ENCODE assay signal across 8 mouse cellular contexts in the genomic region with DNA sequence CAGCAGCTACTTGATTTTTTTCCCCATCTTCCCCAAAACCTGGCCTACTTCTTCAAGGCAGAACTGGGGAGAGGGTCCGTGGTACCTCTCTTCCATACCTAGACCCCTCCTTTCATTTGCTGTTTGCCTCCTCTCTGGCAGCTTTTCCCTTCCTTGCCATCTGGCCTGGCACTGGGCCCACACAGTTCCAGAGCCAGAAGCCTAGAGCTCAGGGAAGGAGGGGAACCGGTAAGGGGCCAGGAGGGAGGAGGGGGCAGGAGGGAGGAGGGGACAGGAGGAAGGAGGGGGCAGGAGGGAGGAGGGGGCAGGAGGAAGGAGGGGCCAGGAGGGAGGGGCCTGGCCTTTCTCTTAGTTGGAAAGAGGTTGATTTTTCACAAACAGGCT. TPM values are rescaled to one million over a fixed set of nuclear protein-coding genes. Genes with fewer than 3 reads are reported as not detected.
DNase-seq lines count a peak whose midpoint lies in the region; ATAC-seq and TF ChIP-seq lines count a peak whose summit lies in the region.

No protein-coding gene starts in this region.

- DNase-seq in layer of hippocampus, adult 11-12 months (ENCODE audit: low spot score): peak; percentile 67
- no peak for DNase-seq in layer of hippocampus, adult 9-10 months (ENCODE audit: low spot score)
- peak; percentile 47 for DNase-seq in Muller cell, postnatal 12 days (ENCODE audit: inconsistent ontology term)
- peak; percentile 94 to 97 for DNase-seq in cerebellum, postnatal 25 days
- peak; percentile 90 for DNase-seq in hindbrain, postnatal 0 days (ENCODE audit: low spot score)
- DNase-seq in stomach, postnatal 0 days (ENCODE audit: low spot score): peak; percentile 67
- no peak for DNase-seq in gastrocnemius, postnatal 14 days

- no peaks in the 10 kb centered on the region for H3K9me3 ChIP-seq in hindbrain, postnatal 0 days (ENCODE audit: low read length)
- no peaks in the 10 kb centered on the region for H3K9me3 ChIP-seq in liver, embryonic 16.5 days (replicated peaks; ENCODE audit: control insufficient read depth, low read length)
- H3K9me3 ChIP-seq in stomach, postnatal 0 days (ENCODE audit: control insufficient read depth, low read length): no peaks in the 10 kb centered on the region

- TF ChIP-seq CTCF in hindbrain, postnatal 0 days (IDR thresholded peaks at IDR 0.05; ENCODE audit: low read depth): no peak
- no peak for TF ChIP-seq CTCF in stomach, postnatal 0 days (IDR thresholded peaks at IDR 0.05; ENCODE audit: low read depth)

- H3K36me3 ChIP-seq in hindbrain, postnatal 0 days (ENCODE audit: insufficient read depth, low read length): no peaks in the 10 kb centered on the region
- no peaks in the 10 kb centered on the region for H3K36me3 ChIP-seq in liver, embryonic 16.5 days (ENCODE audit: control insufficient read depth, insufficient read depth)
- H3K36me3 ChIP-seq in stomach, postnatal 0 days (ENCODE audit: control insufficient read depth, insufficient read depth, low read length): no peaks in the 10 kb centered on the region

- no peak for TF ChIP-seq EP300 in stomach, postnatal 0 days (optimal IDR thresholded peaks at IDR 0.05)

- no peak overlapping the region for H3K4me3 ChIP-seq in hindbrain, postnatal 0 days (ENCODE audit: low read length)
- peak overlapping the region; percentile 47 for H3K4me3 ChIP-seq in liver, embryonic 16.5 days (ENCODE audit: low read depth, low read length)
- H3K4me3 ChIP-seq in stomach, postnatal 0 days (ENCODE audit: low read depth, low read length): no peak overlapping the region

- WGBS in hindbrain, postnatal 0 days: 7% methylated on average over 2 of the region's 2 CpGs
- 10% methylated on average over 2 of the region's 2 CpGs for WGBS in liver, embryonic 16.5 days (ENCODE audit: insufficient replicate concordance)
- 8% methylated on average over 2 of the region's 2 CpGs for WGBS in stomach, postnatal 0 days

- H3K4me2 ChIP-seq in hindbrain, postnatal 0 days (ENCODE audit: low read depth, low read length): 0 out of 2 replicates have a peak overlapping the region, but pooled peaks have one; percentile 6
- peak overlapping the region; percentile 61 for H3K4me2 ChIP-seq in liver, embryonic 16.5 days (ENCODE audit: low read depth, low read length)
- H3K4me2 ChIP-seq in stomach, postnatal 0 days (replicated peaks; ENCODE audit: low read depth): no peak overlapping the region

- H3K4me1 ChIP-seq in hindbrain, postnatal 0 days (ENCODE audit: insufficient read depth, low read length): no peaks in the 10 kb centered on the region
- H3K4me1 ChIP-seq in liver, embryonic 16.5 days (ENCODE audit: control insufficient read depth, low read depth, low read length): peaks cover 31% of the 10 kb centered on the region
- no peaks in the 10 kb centered on the region for H3K4me1 ChIP-seq in stomach, postnatal 0 days (replicated peaks; ENCODE audit: control insufficient read depth, insufficient read depth)

- peak overlapping the region; percentile 85 for H3K27ac ChIP-seq in hindbrain, postnatal 0 days
- peak overlapping the region; percentile 82 for H3K27ac ChIP-seq in liver, embryonic 16.5 days (ENCODE audit: low read length)
- peak overlapping the region; percentile 63 for H3K27ac ChIP-seq in stomach, postnatal 0 days (replicated peaks)

- no peak overlapping the region for H3K9ac ChIP-seq in hindbrain, postnatal 0 days (replicated peaks; ENCODE audit: low read length)
- H3K9ac ChIP-seq in liver, embryonic 16.5 days (ENCODE audit: low read depth, low read length): peak overlapping the region; percentile 28; the same call in 1 of the 2 replicates
- H3K9ac ChIP-seq in stomach, postnatal 0 days (ENCODE audit: low read length): no peak overlapping the region

- intact Hi-C loops in gastrocnemius, postnatal 14 days (cut with DNase I; ENCODE audit: low total_unique reads): no loop called here

- peak; percentile 87 for ATAC-seq in hindbrain, postnatal 0 days
- ATAC-seq in liver, embryonic 16.5 days (ENCODE audit: low read depth): no peak
- ATAC-seq in stomach, postnatal 0 days (ENCODE audit: low FRiP score, low TSS enrichment): no peak

- no peaks in the 10 kb centered on the region for H3K27me3 ChIP-seq in hindbrain, postnatal 0 days (ENCODE audit: insufficient read depth, low read length)
- no peaks in the 10 kb centered on the region for H3K27me3 ChIP-seq in liver, embryonic 16.5 days (ENCODE audit: control insufficient read depth, insufficient read depth, low read depth, low read length)
- no peaks in the 10 kb centered on the region for H3K27me3 ChIP-seq in stomach, postnatal 0 days (ENCODE audit: control insufficient read depth, insufficient read depth, low read length)

RNA-seq across cellular contexts. Expression of a gene that starts 4.2 kb away (rescaled TPM):
- 0.75 and 1.8 TPM in 2 replicates for total RNA-seq in hindbrain, postnatal 0 days (2014; rRNA removed)
- 0.68 and 0.88 TPM in 2 replicates for polyA plus RNA-seq in hindbrain, postnatal 0 days (2015; fragmentation: Nextera tagmentation; extraction: Ambion mirVana)
- polyA plus RNA-seq in liver, embryonic 16.5 days (2015; fragmentation: Nextera tagmentation; extraction: Ambion mirVana): 1.4 and 1.5 TPM in 2 replicates
- 6.4 and 7.0 TPM in 2 replicates for polyA plus RNA-seq in stomach, postnatal 0 days (2015; fragmentation: Nextera tagmentation; extraction: Ambion mirVana)
- under 1 TPM in 1 of 2 experiments, not detected in 1; 0.24 TPM for total RNA-seq in gastrocnemius, postnatal 14 days (2021)

RNA-seq across cellular contexts. Expression of a gene that starts 22.4 kb away (rescaled TPM):
- 10.5 and 17.3 TPM in 2 replicates for total RNA-seq in hindbrain, postnatal 0 days (2014; rRNA removed)
- polyA plus RNA-seq in hindbrain, postnatal 0 days (2015; fragmentation: Nextera tagmentation; extraction: Ambion mirVana): 12.2 and 17.5 TPM in 2 replicates
- polyA plus RNA-seq in liver, embryonic 16.5 days (2015; fragmentation: Nextera tagmentation; extraction: Ambion mirVana): 2.0 and 4.5 TPM in 2 replicates
- polyA plus RNA-seq in stomach, postnatal 0 days (2015; fragmentation: Nextera tagmentation; extraction: Ambion mirVana): 2.5 and 2.6 TPM in 2 replicates
- total RNA-seq in gastrocnemius, postnatal 14 days (2021): 1 to 10 TPM; 1.4 to 2.5 TPM

RNA-seq across cellular contexts. Expression of a gene that starts 23.9 kb away (rescaled TPM):
- 101 and 106 TPM in 2 replicates for total RNA-seq in hindbrain, postnatal 0 days (2014; rRNA removed)
- 90.2 and 94.7 TPM in 2 replicates for polyA plus RNA-seq in hindbrain, postnatal 0 days (2015; fragmentation: Nextera tagmentation; extraction: Ambion mirVana)
- polyA plus RNA-seq in liver, embryonic 16.5 days (2015; fragmentation: Nextera tagmentation; extraction: Ambion mirVana): 18.2 and 22.9 TPM in 2 replicates
- 28.1 and 36.6 TPM in 2 replicates for polyA plus RNA-seq in stomach, postnatal 0 days (2015; fragmentation: Nextera tagmentation; extraction: Ambion mirVana)
- total RNA-seq in gastrocnemius, postnatal 14 days (2021): 10 to 100 TPM; 75.1 to 84.3 TPM

RNA-seq across cellular contexts. Expression of a gene that starts 32.3 kb away (rescaled TPM):
- 60.7 and 78.3 TPM in 2 replicates for total RNA-seq in hindbrain, postnatal 0 days (2014; rRNA removed)
- 97.6 and 102 TPM in 2 replicates for polyA plus RNA-seq in hindbrain, postnatal 0 days (2015; fragmentation: Nextera tagmentation; extraction: Ambion mirVana)
- 27.6 and 32.4 TPM in 2 replicates for polyA plus RNA-seq in liver, embryonic 16.5 days (2015; fragmentation: Nextera tagmentation; extraction: Ambion mirVana)
- 72.5 and 77.4 TPM in 2 replicates for polyA plus RNA-seq in stomach, postnatal 0 days (2015; fragmentation: Nextera tagmentation; extraction: Ambion mirVana)
- 10 to 100 TPM; 29.6 TPM for total RNA-seq in gastrocnemius, postnatal 14 days (2021)

RNA-seq across cellular contexts. Expression of a gene that starts 59.8 kb away (rescaled TPM):
- total RNA-seq in hindbrain, postnatal 0 days (2014; rRNA removed): 33.9 and 34.2 TPM in 2 replicates
- polyA plus RNA-seq in hindbrain, postnatal 0 days (2015; fragmentation: Nextera tagmentation; extraction: Ambion mirVana): 37.3 and 38.8 TPM in 2 replicates
- polyA plus RNA-seq in liver, embryonic 16.5 days (2015; fragmentation: Nextera tagmentation; extraction: Ambion mirVana): 25.2 and 25.3 TPM in 2 replicates
- polyA plus RNA-seq in stomach, postnatal 0 days (2015; fragmentation: Nextera tagmentation; extraction: Ambion mirVana): 25.0 and 26.6 TPM in 2 replicates
- total RNA-seq in gastrocnemius, postnatal 14 days (2021): 10 to 100 TPM; 16.0 to 20.4 TPM

Comparison
In these comparisons a context has a peak if more than half of its experiments do, and no peak if none do; other contexts are left out.
1. DNase-seq: peak in layer of hippocampus, adult 11-12 months (single experiment), Muller cell, postnatal 12 days (single experiment), cerebellum, postnatal 25 days (2 of 2), hindbrain, postnatal 0 days (single experiment) and stomach, postnatal 0 days (single experiment); none in layer of hippocampus, adult 9-10 months (single experiment) and gastrocnemius, postnatal 14 days (single experiment).
2. Peak in every context shown above with its lines, with median percentiles within 50 percentile points of each other: H3K27ac ChIP-seq.